Mouse (Mus musculus) megakaryocyte, embryonic 14.5 days (primary cell): ENCODE results near the gene Lcp2.

Experiments used
- FLI1 ChIP-seq: IDR thresholded peaks from 2 replicates; pipeline ENCODE4 v1.6.1; 2012; ENCODE audit warnings: low read length, inconsistent platforms, mixed read lengths
- GATA1 ChIP-seq: IDR thresholded peaks from 3 replicates; pipeline ENCODE4 v1.6.1; 2012; ENCODE audit warnings: mixed read lengths, low read length, inconsistent platforms, borderline replicate concordance

DNA sequence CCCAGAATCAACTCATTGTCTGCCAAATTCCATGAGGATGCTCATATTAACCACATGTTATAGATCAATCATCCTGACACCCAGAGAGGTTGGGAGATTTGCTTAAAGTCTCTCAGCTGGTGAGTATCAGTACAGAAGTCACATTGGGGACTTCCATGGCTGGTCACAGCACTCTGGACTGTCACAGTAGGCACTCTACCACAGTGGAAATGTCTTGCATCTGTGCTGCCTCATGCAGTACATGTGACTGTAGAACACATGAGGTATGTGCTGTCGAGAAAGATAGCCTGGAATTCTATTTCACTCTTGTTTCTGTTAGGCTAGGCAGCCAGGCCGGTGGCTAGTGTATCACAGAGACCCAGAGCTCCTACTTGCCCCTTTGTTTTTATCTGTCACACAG lies 11.9 kb upstream of the Lcp2 start:
- TF ChIP-seq GATA1 (no peak), FLI1 (no peak)
